Mouse (Mus musculus): Measurements from ENCODE around the gene Fam205c.

Gene Fam205c

GRCm38 (mm10) chr4:42877657-42878056, 3.6 kb upstream of the Fam205c start:
- WGBS = 91% methylated on average over 2 of the region's 2 CpGs

GRCm38 (mm10) chr4:42876586-42877291, 2.7 kb upstream of the Fam205c start:
- WGBS = 35% methylated on average over 5 of the region's 5 CpGs

- 86% methylated on average over 16 of the region's 16 CpGs for WGBS
Observed at GRCm38 (mm10) chr4:42872746-42873435, 1.1 kb downstream of the Fam205c start.

GRCm38 (mm10) chr4:42872151-42872550, 1.9 kb downstream of the Fam205c start:
- 80% methylated on average over 7 of the region's 7 CpGs for WGBS

- 77% methylated on average over 5 of the region's 5 CpGs for WGBS
Observed at GRCm38 (mm10) chr4:42870748-42871147, 3.3 kb downstream of the Fam205c start.

- WGBS = 96% methylated on average over 5 of the region's 5 CpGs
Observed at GRCm38 (mm10) chr4:42868193-42868592, 5.8 kb downstream of the Fam205c start.

- 62% methylated on average over 3 of the region's 3 CpGs for WGBS
Observed at GRCm38 (mm10) chr4:42867390-42867789, 6.6 kb downstream of the Fam205c start.

- 86% methylated on average over 5 of the region's 5 CpGs for WGBS
Observed at GRCm38 (mm10) chr4:42863487-42863886, 10.5 kb downstream of the Fam205c start.

- WGBS = 75% methylated on average over 9 of the region's 9 CpGs
Observed at GRCm38 (mm10) chr4:42860483-42860882, 13.6 kb downstream of the Fam205c start.

- 93% methylated on average over 1 of the region's 1 CpGs for WGBS
Observed at GRCm38 (mm10) chr4:42856671-42857070, 17.4 kb downstream of the Fam205c start, which contains the start of gene Gm12394. TSS of gene Gm12394 (minus strand) at chr4:42856771.

- 75% methylated on average over 1 of the region's 1 CpGs for WGBS
Observed at GRCm38 (mm10) chr4:42853788-42854187, 20.2 kb downstream of the Fam205c start, which contains the start of gene Fam205a1. TSS of gene Fam205a1 (minus strand) at chr4:42853888.
